Mouse (Mus musculus) bone marrow, adult 2 months (tissue): ENCODE data around the gene Odf3b.

Source experiments
- CTCF ChIP-seq: fragments of 200-500 bp; IDR thresholded peaks from 2 replicates; pipeline ENCODE4 v1.5.1; 2011; ENCODE audit warnings: low read length, control low read depth; ENCODE audit not compliant: control insufficient read depth, insufficient read depth
- POLR2A ChIP-seq: fragments of 200-500 bp; IDR thresholded peaks from 2 replicates; pipeline ENCODE4 v1.6.1; 2011; ENCODE audit warnings: low read depth, mild to moderate bottlenecking, control low read depth, low read length, borderline replicate concordance; ENCODE audit not compliant: control insufficient read depth

DNA sequence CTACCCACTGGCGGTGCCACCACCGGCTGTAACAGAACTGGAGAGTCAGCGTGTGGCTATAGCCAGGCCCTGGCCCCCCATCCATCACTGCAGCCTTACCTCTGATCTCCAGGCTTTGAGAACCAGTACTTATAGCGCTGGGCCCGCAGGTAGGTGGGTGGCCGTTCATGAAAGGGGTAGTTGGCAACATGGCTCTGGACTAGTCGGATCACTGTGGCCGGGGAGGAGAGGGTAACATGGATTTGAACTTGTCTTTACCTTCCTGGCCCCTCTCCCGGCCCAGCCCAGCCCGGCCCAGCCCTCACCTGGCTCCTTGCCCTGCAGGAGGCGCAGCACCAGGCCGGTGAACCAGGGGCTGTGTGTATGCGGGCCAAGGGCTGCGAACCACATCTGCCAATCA is 27.0 kb downstream of the Odf3b start:
- TF ChIP-seq POLR2A, result no peak
- TF ChIP-seq CTCF, result no peak
